Mouse (Mus musculus) induced T-regulatory cell, adult 2 months (primary cell): ENCODE data around the gene Sirt2.

ENCODE experiments used
- DNase-seq: peaks from one replicate; pipeline ENCODE4 v3.0.0-alpha.2; 2012; ENCODE audit warnings: low read depth

Gene Sirt2

GRCm38 (mm10) chr7:28796562-28796975, 30.0 kb downstream of the Sirt2 start:
- DNase-seq = peak; percentile 89

DNA sequence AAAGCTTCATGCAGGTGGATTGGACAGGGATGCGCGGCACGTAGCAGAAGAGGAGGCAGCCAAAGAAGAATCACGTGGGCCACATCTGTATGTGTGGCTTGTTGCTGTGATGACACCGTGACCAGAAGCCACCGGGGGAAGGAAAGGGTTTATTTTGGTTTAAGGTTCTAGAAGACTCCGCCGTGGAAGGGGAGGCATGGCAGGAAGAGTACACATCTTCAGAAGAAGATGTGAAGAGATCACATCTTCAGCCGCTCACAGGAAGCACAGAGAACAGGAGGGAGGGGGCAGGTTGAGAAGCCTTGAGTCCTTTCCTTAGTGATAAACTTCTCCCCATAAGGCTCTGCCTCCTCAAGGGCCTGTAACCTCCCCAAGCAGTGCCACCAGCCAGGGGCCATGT, 33.5 kb downstream of the Sirt2 start:
- DNase-seq = peak; percentile 76

GRCm38 (mm10) chr7:28801451-28801850, 34.9 kb downstream of the Sirt2 start:
- DNase-seq = peak; percentile 37

DNA sequence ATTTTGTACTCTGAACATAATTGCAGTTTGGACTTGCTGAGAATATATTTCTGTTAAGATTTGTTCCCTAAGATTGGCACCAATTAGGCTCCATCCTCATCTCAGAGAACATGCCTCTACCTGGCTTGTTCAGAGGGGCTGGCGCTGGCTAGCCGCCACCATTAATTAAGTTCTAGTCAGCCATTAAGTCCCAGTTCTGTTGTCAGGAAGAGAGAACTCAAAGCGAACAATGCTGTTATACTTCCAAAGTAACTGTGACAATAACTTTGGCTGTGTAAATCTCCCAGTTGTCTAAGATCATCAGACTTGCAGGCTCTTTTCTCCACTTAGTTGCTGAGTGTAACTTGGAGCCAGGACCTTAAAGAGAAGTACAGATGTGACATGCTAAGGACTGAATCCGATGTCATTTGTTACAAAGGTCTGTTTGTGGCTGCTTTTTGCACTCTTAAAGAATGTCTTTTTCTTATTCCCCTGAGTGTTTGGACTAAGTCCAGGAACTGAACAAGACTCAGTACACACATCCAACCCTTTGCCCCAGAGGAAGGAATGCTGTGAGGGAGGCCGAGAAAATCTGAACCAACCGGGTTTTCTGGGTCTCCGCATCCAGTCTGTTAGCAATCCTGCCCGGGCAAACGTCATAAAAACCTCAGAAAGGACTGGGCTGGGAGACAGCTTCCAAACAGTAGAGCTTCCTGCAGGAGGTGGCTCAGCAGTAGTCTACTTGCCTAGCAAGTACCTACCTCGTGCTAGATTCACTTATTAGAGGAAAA, 35.6 kb downstream of the Sirt2 start:
- peak; percentile 29 for DNase-seq

DNA sequence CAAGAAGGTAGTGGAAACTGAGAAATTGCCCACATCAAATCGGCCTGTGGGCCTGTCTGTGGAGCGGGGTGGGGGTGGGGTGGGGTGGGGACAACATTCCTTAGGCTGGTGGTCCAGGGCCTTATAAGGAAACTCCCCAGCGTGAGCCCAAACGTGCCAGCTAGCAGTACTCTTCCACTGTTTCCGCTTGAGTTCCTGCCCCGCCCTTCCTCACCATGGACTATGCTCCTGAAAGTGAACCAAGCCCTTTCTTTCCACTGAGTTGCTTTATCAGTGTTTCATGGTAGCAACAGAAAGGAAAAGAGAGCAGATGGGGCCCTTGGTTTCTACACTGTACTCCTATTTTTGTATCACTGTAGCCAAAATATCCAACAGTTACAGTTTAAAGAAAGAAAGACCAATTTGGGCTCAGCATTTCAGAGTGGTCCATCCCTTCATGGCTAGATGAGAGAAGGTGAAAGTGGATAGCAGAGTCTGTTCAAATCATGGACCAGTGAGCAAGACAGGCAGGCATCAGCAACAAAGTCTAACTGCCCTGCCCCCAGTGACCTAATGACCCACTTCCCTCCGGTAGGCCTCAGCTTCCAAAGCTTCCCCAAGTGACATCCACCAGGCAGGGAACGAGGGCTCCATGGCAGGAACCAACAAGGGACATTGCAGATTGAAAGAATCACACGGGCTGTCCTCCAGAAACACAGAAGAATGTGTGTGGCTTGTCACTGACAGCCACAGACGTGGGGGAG, 36.5 kb downstream of the Sirt2 start:
- peak; percentile 66 for DNase-seq

DNA sequence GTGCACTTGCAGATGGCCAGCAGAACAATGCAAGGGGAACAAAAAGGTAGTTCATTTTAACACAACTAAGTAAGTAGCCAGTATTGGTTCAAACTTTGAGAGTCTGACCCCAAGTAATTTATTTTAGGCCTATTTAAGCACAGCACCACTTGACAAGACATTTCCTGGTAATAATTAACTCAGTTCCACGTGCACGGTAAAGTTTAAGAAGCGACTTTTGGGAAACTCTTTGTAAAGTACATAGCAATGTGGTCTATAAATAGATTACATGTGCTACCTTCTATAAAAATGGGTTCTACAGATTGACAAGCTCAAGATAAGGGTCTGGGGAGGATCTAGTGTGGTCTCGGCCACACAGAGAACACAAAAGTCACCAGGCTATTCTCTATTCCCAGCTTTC, 37.2 kb downstream of the Sirt2 start:
- DNase-seq = no peak

DNA sequence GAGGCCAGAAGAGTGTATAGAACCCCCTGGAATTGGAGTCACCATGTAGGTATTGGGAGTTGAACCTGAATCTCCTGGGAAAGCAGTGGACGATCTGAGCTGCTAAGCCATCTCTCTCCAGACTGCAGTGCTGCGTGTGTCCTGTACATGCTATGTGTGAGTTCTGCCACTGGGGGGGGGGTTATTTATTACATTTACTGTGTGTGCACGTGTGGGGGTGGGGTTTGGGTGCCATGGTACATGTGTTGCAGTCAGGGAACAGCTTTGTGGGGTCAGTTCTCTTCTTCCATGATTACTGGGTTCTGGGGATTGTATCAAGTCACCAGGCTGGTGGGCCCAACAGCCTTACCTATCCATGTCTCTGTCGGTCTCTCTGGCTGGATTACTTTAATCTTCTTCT, 40.3 kb downstream of the Sirt2 start:
- DNase-seq = peak; percentile 83

DNA sequence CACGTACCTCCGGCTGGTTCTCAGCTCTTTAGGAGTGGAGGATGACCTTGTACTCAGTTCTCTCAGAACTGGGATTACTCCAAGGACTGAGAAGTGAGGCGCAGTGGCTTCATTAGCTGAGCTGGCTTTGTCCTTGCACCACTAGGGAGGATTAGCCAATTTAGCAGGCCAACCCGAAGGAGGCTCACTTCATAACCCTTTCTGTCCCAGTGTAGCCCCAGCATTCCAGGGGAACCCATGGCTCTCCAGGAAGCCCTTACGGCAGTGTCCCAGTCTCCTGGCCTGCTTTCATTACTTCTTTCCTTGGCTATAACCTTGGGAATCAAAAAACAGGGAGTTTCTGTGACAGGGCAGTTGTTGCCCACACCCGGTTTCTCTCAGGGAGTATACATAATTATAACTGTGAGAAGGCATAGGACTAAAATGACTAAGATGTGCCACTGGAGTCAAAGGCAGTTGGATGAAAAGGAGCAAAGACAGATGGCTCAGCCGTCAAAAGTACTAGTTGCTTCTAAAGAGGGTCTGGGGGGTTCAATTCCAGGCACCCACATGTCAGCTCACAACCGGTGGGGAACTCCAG, 41.2 kb downstream of the Sirt2 start:
- no peak for DNase-seq

DNA sequence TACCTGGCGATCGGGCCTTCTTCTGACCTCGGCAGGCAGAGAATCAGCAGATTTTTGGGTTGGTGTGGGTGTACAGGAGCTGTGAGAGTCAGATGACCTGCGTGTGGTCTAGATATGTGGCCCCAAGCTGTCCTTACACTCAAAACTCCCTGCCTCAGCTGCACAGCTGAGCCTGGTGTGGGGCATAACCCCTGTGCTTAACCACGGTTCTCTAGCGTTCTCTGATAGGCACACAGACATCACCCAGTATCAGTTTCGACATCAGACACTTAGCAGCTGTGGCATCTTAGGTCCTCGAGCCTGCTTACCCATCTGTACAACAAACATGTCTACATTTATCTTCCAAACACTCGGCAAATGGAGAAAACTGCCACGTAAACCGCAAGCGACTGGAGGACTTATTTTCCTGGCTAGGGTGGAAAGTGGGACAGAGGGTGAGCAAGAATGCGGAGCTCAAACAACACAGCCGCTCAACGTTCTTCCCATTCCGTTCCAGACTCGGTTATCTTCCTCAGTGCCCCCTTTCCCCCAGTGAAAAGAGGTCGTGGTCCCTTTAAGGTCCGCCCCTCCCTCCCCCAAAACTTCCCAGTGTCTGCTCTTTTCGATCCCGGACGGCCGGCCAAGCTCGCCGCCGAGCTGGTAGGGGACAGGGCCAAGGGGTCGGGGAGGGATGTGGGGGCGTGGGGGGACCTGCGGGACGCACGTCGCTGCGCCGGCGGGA, 41.8 kb downstream of the Sirt2 start, which contains the start of gene Hnrnpl:
Gene Hnrnpl (plus strand): TSS at position 321 of the 721 bp plus-strand sequence.
- peak; percentile 93 for DNase-seq

GRCm38 (mm10) chr7:28808957-28809393, 42.4 kb downstream of the Sirt2 start:
- DNase-seq = peak; percentile 97

- DNase-seq = peak; percentile 93
These were observed 43.0 kb downstream of the Sirt2 start for GRCm38 (mm10) chr7:28809401-28810089.

DNA sequence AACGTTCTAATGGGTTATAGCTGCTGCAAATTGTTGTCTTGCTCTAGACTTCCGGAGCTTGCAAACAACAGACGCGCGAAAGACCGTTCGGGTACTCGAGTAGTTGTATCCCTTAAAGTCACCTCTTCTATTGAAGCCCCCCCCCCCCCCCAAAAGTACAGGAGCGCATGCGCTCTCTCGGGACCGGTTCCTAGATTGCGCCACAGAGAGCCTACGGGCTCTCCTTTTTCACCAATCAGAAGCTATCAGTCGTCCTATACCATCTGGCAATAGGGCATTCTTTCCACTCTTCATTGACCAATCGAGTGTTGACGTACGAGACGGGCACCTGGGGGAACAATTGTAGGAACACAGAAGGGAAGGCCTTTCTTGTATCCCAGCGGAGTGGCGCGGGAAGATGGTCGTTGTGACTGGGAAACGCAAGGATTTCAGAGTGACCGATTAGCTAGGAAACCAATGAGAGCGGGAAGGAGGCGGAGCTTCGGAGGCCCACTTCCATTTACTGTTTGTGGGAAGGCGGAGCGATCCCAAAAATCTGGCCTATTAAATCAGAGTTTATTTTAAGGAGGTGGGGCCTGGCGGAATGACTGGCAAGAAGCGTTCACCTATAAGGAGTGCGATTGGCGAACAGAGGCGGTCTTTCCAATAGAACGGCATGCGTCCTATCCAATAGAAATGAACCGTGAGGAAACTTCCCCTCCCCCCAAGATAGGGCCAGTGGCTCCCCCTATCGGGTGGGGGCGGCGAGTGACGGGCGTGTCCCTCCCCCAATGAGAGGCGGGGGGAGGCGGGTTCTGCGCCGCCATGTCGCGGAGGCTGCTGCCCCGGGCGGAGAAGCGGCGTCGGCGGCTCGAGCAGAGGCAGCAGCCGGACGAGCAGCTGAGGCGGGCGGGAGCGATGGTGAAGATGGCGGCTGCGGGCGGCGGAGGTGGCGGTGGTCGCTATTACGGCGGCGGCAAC, 43.9 kb downstream of the Sirt2 start:
- peak; percentile 99 for DNase-seq

- DNase-seq = peak; percentile 95
These were observed 44.7 kb downstream of the Sirt2 start for GRCm38 (mm10) chr7:28811228-28811627.

DNA sequence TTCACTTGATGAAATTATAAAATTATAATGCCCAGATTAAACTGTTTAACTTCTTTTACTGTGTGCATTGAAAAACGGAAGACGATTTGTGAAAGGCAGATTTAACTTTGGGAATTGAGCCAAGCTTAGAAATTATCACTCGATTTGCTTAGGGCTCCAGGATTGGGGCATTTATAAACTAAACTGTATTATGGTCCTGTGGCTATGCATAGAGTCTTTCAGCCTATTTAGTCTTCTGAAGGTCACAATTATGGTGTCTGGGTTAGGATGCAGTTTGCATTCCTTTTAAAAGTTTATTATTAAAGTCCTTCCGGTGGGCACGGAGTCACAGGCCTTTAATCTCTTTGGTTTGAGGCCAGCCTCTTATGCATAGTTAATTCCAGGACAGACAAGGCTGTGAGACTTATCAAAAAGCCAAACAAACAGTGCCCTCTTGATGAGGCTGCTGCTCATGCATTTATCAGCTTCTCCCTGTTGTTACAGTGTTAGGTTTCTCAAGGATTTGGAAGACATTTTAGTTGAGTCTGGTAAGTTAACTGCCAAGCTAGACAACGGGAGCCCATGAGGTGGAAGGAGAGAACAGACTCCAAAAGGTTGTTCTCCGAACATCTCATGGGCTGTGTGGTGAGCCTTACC, 45.2 kb downstream of the Sirt2 start:
- DNase-seq = peak; percentile 51

DNA sequence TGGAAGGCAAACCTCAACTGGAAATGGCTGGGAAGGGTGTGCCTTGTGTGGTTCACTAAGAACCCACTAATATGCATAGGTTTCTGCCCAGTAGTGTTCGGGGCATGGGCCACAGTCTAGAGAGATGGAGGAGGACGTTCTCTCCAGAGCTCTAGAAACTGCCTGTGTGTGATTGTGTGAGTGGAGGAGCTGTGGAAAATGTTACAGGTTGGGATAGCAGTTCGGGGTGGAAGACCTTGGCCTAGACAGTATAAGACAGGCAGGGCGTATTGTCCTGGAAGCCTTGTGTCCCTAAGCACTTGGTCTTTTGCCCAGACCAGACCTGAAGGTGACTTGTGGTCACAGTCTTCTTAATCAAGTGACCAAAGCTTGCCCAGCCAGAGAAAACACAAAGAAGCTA, 45.9 kb downstream of the Sirt2 start:
- DNase-seq = peak; percentile 52

GRCm38 (mm10) chr7:28812949-28813348, 46.4 kb downstream of the Sirt2 start:
- peak; percentile 62 for DNase-seq

DNA sequence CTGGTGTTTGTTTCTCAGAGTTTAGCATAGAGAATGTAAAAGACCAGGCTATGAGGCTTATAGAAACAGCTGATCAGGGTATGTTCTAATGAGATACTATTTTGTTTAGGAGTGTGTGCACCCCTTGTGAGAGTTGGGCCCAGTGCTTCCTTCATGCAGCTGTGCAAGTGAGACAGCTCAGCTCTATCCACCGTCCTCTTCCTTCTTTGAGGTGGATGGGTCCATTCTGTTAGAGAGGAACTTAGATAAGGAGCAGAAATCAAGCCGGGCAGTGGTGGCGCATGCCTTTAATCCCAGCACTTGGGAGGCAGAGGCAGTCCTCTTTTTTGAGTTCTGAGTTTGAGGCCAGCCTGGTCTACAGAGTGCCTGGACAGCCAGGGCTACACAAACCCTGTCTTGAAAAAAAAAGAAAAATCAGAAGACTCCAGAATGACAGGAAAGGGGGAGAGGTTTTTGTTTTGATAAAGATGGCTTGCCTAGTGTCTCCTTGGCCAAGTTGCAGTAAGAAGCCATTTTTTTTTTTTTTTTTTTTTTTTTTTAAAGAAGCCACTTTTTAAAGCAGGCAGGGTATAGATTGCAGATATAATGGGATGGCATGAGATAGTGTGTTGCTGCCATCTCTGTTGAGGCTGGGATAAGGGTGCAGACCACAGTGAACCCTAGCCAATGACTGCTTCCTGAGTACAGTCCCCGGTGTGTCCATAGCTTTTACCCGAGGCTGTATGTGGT, 47.9 kb downstream of the Sirt2 start:
- DNase-seq = peak; percentile 14

DNA sequence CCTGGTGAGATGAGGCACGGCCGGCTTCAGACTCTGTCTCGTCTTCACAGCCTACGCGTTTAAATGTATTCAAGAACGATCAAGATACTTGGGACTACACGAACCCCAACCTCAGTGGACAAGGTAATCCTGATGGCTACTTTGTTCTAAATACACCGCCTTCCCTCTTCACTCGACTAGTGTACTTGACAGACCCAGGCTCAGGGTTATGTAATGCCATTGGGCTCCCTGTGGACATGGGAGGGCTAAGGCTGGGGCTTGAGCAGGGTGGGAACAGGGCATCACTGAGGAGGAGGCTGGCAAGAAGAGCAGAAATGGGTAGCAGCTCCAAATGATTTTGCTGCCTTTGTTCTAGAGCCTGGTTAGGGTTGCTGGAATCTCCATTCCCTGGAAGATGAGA, 48.7 kb downstream of the Sirt2 start:
- peak; percentile 8 for DNase-seq

DNA sequence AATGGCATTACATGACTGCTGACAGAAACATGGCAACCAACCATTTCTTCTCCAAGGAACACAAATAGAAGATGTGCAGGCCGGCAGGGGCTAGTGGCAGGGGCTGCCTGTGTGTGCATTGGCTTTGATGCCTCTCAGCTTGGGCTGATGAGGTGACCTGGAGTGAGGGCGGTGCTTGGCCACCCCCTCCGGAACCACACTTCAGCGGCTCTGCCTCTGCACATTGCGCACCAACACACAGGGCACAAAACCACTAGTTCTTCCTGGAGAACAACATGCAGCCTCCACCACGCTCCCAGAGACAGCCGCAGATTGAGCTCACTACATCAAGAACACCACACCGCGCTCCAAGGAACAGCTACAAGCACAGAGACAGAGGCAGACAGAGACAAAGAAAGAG, 49.7 kb downstream of the Sirt2 start:
- DNase-seq = peak; percentile 36
